Mouse (Mus musculus) forebrain, postnatal 0 days (tissue): ENCODE results near the gene Noto. TPM values are rescaled to one million over a fixed set of nuclear protein-coding genes. Genes with fewer than 3 reads are reported as not detected.

Experiments used
- ATAC-seq: fragments of 200-750 bp; cut with Nextera tagmentation; 2 replicates; pipeline ENCODE4 v1.8.0; 2017; ENCODE audit warnings: mild to moderate bottlenecking, moderate library complexity
- DNase-seq: peaks from one replicate; pipeline ENCODE4 v3.0.0-alpha.2; 2015
- H3K27ac ChIP-seq: fragments of 300-500 bp; sonication (generic); 2 replicates; pipeline ENCODE4 v1.5.1; 2014; ENCODE audit warnings: low read depth, mild to moderate bottlenecking, antibody characterized with exemption, low read length, moderate library complexity, mixed read lengths
- H3K27me3 ChIP-seq: fragments of 300-500 bp; sonication (generic); 2 replicates; pipeline ENCODE4 v1.6.1; 2014; ENCODE audit warnings: mild to moderate bottlenecking, low read length, mixed read lengths; ENCODE audit not compliant: insufficient read depth
- H3K36me3 ChIP-seq: fragments of 300-500 bp; sonication (generic); 2 replicates; pipeline ENCODE4 v1.6.1; 2014; ENCODE audit warnings: mild to moderate bottlenecking, moderate library complexity; ENCODE audit not compliant: insufficient read depth
- H3K4me1 ChIP-seq: fragments of 300-500 bp; sonication (generic); 2 replicates; pipeline ENCODE4 v1.6.1; 2014; ENCODE audit warnings: antibody characterized with exemption; ENCODE audit not compliant: insufficient read depth
- H3K4me2 ChIP-seq: fragments of 300-500 bp; sonication (generic); 2 replicates; pipeline ENCODE4 v1.6.1; 2014; ENCODE audit warnings: low read depth, mild to moderate bottlenecking, moderate library complexity
- H3K4me3 ChIP-seq: fragments of 300-500 bp; sonication (generic); 2 replicates; pipeline ENCODE4 v1.5.1; 2014; ENCODE audit warnings: low read depth, low read length, mixed read lengths
- H3K9ac ChIP-seq: fragments of 300-500 bp; sonication (generic); 2 replicates; pipeline ENCODE4 v1.6.1; 2014; ENCODE audit warnings: mild to moderate bottlenecking
- H3K9me3 ChIP-seq: fragments of 300-500 bp; sonication (generic); 2 replicates; pipeline ENCODE4 v1.6.1; 2016; ENCODE audit warnings: low read length
- CTCF ChIP-seq: sonication (generic); IDR thresholded peaks from 2 replicates; pipeline ENCODE4 v1.5.1; 2016; ENCODE audit warnings: antibody characterized with exemption, control low read depth, low read depth
- WGBS: fragments of 180-500 bp; shearing (Covaris S2); extraction: QIAGEN DNeasy Blood & Tissue Kit; methylation state at CpG from one replicate; pipeline ENCODE4 v1.1.7; 2014; 5-methylcytosine and 5-hydroxymethylcytosine counted together
- polyA plus RNA-seq: library from polyadenylated mRNA; unstranded; fragments of >200 nt; fragmentation: Nextera tagmentation; extraction: Ambion mirVana; gene quantifications from 2 replicates; pipeline ENCODE4 v1.2.1, GENCODE M21; 2015
- total RNA-seq: library from RNA; depleted of rRNA; stranded (reverse); fragments of >200 nt; gene quantifications from 2 replicates; pipeline ENCODE4 v1.2.3, GENCODE M21; 2014

Noto gene
- total and polyA plus RNA-seq, 2 experiments from 2014 or later, result not detected

DNA sequence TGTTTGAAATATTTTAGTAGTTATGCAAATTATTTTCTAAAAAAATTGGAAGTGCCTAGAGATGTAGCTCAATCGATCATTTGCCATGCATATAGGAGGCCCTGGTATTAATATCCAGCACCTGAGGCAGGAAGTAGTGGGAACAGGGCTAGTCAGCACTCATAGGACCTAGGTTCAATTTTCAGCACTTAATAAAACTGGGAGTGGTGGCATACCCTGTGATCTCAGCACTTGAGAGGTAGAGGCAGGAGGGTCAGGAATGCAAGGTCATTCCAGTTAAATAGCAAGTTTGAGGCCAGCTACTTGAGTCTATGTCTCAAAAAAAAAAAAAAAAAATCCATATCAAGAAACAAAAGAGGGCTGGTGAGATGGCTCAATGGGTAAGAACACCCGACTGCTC lies 4.5 kb upstream of the Noto start:
- no peak overlapping the region for H3K4me2 ChIP-seq
- H3K9ac ChIP-seq, result no peak overlapping the region
- no peaks in the 10 kb centered on the region for H3K4me1 ChIP-seq
- H3K36me3 ChIP-seq, result no peaks in the 10 kb centered on the region
- H3K9me3 ChIP-seq, result no peaks in the 10 kb centered on the region
- H3K4me3 ChIP-seq, result no peak overlapping the region
- no peak for TF ChIP-seq CTCF
- DNase-seq (no peak), ATAC-seq (no peak)
- WGBS, result 94% methylated on average over 2 of the region's 2 CpGs
- H3K27me3 ChIP-seq, result peaks cover 3% of the 10 kb centered on the region; the same call in 1 of the 2 replicates
- no peak overlapping the region for H3K27ac ChIP-seq

DNA sequence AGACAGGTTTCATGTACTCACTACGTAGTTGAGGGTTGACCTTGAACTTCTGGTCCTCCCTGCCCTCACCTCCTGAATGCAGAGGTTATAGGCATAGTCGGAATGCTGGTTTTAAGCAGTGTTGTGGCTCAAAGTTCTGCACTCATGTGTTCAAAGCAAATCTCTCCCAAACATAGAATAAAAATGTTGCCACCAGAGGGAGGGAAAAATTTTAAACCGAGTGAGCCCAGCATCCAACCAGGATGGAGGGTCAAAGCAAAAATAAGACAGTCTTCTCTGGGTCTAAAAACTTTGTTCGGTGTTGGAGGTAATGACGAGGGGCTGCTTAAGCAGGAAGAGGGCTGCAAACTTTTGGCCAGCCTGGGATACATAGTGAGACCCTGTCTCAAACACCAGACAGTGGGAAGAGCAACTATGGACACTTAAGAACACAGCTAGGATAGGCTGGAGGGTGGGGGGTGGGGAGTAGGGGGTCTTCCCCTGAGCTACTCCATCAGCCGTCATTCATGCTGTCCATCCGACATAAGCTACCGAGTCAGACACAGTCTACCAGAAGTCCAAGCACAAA lies 7.7 kb downstream of the Noto start:
- Histone ChIP-seq H3K4me2 (peak overlapping the region; percentile 87), H3K4me3 (peak overlapping the region; percentile 76), H3K27me3 (no peaks in the 10 kb centered on the region), H3K9me3 (no peaks in the 10 kb centered on the region), H3K36me3 (no peaks in the 10 kb centered on the region), H3K27ac (no peak overlapping the region), H3K9ac (peak overlapping the region; percentile 70), H3K4me1 (no peaks in the 10 kb centered on the region; the same call in none of the 2 replicates)
- DNase-seq (peak; percentile 8), ATAC-seq (peak; percentile 69)
- 42% methylated on average over 8 of the region's 8 CpGs for WGBS
- TF ChIP-seq CTCF, result peak; percentile 28; the same call in 1 of the 2 replicates

DNA sequence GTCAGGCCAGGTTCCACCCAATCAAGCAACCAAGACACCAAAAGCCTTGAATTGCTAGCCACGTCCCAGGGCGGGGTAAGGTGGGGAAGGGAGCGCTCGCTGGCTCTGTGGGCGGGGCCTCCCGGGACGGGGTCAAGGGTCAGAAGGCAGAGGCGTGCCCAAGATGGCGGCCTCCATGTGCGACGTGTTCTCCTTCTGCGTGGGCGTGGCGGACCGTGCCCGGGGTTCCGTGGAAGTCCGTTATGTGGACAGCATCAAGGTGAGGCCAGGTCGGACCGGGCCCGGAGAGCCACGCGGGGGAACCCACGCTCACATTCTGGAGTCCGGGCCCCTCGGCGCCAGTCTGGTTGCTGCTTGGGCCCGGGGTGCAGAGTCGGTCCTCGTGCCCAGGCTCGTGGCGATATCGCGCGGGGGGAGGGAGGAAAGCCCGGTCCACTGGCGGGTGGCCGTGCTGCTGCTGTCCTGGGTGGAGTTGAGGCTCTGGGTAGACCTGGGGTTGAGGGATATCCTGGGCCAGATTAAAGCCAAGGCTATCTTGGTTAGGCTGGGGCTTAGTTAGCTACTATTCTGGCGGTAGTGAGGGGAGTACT lies 8.3 kb downstream of the Noto start, which contains the start of gene Smyd5:
Gene Smyd5 (plus strand): TSS at position 148 of the 590 bp plus-strand sequence.
- H3K27ac ChIP-seq, result 0 out of 2 replicates have a peak within 1 kb of the TSS, but pooled peaks have one; percentile 35
- H3K4me2 ChIP-seq, result peak within 1 kb of the TSS; percentile 87
- no peaks in the 10 kb centered on the region for H3K27me3 ChIP-seq
- H3K36me3 ChIP-seq, result no peaks in the 10 kb centered on the region
- ATAC-seq, result peak; percentile 90
- H3K9me3 ChIP-seq, result no peaks in the 10 kb centered on the region
- peak within 1 kb of the TSS; percentile 76 for H3K4me3 ChIP-seq
- peak; percentile 80 for DNase-seq
- H3K9ac ChIP-seq, result peak within 1 kb of the TSS; percentile 70
- no peaks in the 10 kb centered on the region; the same call in none of the 2 replicates for H3K4me1 ChIP-seq
- under 1% methylated on average over 39 of the region's 39 CpGs for WGBS
- no peak for TF ChIP-seq CTCF

DNA sequence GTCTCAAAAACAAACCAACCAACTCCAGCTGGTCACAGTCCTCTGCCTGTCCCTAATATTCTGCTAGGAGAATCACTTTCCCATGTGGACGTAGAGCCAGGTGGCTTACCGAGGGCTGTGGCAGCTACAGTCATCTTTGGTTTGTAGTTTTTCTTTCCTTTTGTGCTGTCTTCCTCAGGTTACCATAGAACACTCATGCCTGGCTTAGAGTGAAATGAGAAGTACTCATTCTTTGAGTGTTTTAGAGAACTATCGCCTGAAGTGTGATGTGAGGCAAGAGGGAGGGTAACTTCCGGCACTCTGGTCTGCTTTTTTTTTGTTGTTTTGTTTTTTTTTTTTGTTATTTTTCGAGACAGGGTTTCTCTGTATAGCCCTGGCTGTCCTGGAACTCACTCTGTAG lies 10.2 kb downstream of the Noto start:
- Histone ChIP-seq H3K27me3 (no peaks in the 10 kb centered on the region), H3K4me3 (no peak overlapping the region), H3K36me3 (peaks cover 4% of the 10 kb centered on the region), H3K4me2 (no peak overlapping the region), H3K27ac (no peak overlapping the region), H3K9ac (no peak overlapping the region), H3K4me1 (no peaks in the 10 kb centered on the region; the same call in none of the 2 replicates), H3K9me3 (no peaks in the 10 kb centered on the region)
- TF ChIP-seq CTCF, result no peak
- no peak for DNase-seq
- WGBS, result 82% methylated on average over 5 of the region's 5 CpGs
- ATAC-seq, result no peak

DNA sequence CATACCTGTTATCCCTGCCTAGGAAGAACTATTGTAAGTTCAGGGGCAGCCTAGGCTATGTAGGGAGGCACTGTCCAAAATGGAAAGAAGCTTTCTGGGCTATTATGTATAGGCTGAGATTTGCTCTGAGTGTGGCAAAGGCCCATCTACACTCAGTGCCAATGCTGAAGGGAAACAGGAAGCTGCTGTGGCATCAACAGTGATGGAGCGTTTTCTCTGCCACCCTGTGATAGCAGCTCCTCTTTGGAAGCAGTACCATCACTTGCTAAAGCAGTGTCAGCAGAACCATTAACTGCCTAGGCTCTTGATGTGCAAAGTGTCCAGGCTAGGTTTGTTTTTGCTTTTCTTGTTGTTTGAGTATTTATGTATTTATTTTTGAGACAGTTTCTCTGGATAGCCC lies 12.5 kb downstream of the Noto start:
- no peak for TF ChIP-seq CTCF
- no peak overlapping the region for H3K27ac ChIP-seq

DNA sequence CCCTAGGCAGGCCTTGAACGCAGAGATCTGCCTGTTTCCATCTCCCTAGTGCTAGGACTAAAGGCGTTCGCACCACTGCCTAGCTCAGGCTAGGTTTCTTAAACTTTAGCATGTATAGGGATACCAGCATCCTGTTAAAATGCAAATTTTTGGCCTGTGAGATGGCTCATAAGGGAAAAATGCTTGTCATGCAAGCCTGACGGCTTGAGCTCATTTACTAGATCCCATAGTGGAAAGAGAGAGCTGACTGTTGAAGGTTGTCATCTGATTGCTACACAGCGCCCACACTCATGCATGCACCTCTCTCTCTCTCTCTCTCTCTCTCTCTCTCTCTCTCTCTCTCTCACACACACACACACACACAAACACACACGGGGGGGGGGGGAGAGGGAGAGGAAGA lies 12.9 kb downstream of the Noto start:
- H3K36me3 ChIP-seq, result peaks cover 29% of the 10 kb centered on the region
- no peaks in the 10 kb centered on the region for H3K27me3 ChIP-seq
- no peak for TF ChIP-seq CTCF
- no peak for ATAC-seq
- no peak overlapping the region for H3K4me2 ChIP-seq
- no peak overlapping the region for H3K4me3 ChIP-seq
- no peaks in the 10 kb centered on the region; the same call in none of the 2 replicates for H3K4me1 ChIP-seq
- H3K9ac ChIP-seq, result no peak overlapping the region
- H3K27ac ChIP-seq, result no peak overlapping the region
- no peak for DNase-seq
- no peaks in the 10 kb centered on the region for H3K9me3 ChIP-seq
- 85% methylated on average over 5 of the region's 6 CpGs for WGBS

More for the DNA sequence above, 12.5 kb downstream of the Noto start:
- Histone ChIP-seq H3K27me3 (no peaks in the 10 kb centered on the region), H3K4me3 (no peak overlapping the region), H3K4me2 (no peak overlapping the region), H3K4me1 (no peaks in the 10 kb centered on the region; the same call in none of the 2 replicates), H3K9ac (no peak overlapping the region), H3K36me3 (peaks cover 27% of the 10 kb centered on the region), H3K9me3 (no peaks in the 10 kb centered on the region)
- ATAC-seq (no peak), DNase-seq (no peak)
- WGBS, result 79% methylated on average over 1 of the region's 1 CpGs

DNA sequence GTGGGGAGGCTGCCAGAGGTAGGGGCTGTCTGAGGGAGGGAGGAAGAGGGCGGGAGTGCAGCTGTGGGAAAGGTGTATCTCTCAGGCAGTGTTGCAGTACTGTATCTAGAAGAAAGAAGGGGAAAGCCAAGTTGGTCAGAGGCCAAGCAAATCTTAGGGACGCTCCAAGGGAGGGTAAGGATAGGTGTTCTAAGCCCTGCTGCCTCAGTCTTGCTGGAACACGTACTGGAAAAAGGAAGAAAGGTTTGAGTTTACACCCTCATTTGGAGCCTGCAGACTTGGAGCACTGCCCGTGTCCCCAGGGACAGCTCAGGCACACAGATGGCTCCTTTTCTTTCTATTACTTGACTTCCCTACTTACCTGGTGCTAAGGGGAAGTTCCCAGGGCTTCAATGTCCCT lies 17.5 kb downstream of the Noto start:
- H3K9me3 ChIP-seq, result no peaks in the 10 kb centered on the region
- H3K4me1 ChIP-seq, result no peaks in the 10 kb centered on the region
- H3K4me2 ChIP-seq, result no peak overlapping the region
- 87% methylated on average over 4 of the region's 4 CpGs for WGBS
- peaks cover 50% of the 10 kb centered on the region for H3K36me3 ChIP-seq
- ATAC-seq (no peak), DNase-seq (no peak)
- no peak for TF ChIP-seq CTCF
- H3K27me3 ChIP-seq, result no peaks in the 10 kb centered on the region
- no peak overlapping the region for H3K9ac ChIP-seq
- no peak overlapping the region for H3K27ac ChIP-seq
- H3K4me3 ChIP-seq, result no peak overlapping the region
